Mouse (Mus musculus): ENCODE data around the gene Gm6509.
"Not testable (repeated sequence)": the region's sequence is repeated elsewhere in the genome, so short reads cannot be mapped to it uniquely, and the experiment has no call there.

The Gm6509 gene

DNA sequence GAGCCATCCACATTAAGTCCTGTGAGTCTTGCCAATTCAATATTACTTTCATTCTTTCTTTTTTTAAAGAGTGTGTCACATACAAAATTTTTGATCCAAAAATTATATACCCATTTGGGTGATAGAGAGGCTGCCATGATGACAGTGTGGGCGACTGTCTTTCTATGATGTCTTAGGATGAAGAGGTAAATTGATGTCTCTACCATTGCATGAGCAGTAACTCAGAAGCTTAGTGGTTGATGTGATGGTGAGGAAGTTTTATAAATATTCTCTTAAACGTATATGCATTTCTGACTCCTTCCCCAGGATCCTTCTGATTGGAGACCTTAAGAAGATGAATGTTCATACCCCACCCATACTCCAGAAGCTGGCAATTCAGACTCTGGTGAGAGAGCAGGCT is at the start of gene Gm6509:
Gene Gm6509 (plus strand): TSS at position 301 of the 400 bp plus-strand sequence.
- not testable (repeated sequence) for ATAC-seq (ENCODE audit: insufficient number of reproducible peaks, low FRiP score, low TSS enrichment)

- not testable (repeated sequence) for ATAC-seq (ENCODE audit: insufficient number of reproducible peaks, low FRiP score, low TSS enrichment)
Measured at GRCm38 (mm10) chr5:94616242-94616641, 7.5 kb upstream of the Gm6509 start, which contains the start of gene Gm3147. TSS of gene Gm3147 (minus strand) at chr5:94616342.

DNA sequence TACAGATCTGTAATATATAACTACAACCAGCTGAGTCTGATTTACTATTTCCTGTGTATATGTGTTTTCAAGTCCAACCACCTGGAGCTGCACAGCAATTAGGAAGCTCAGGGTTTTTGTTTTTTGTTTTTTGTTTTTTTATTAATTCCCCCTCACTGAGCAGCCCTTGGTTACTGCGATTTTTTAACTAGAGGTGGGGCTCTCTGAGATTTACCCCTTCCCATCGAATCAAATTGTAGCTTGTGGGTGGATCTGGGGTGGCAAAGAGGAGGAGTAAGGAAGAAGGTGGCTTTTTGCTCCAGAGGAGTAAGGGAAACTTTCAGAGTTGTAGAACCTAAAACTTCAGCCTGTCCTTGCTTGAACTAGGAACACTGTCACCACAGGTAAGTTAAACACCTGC is 24.3 kb downstream of the Gm6509 start, which contains the start of gene Gm6205:
Gene Gm6205 (plus strand): TSS at position 301 of the 400 bp plus-strand sequence.
- not testable (repeated sequence) for ATAC-seq (ENCODE audit: insufficient number of reproducible peaks, low FRiP score, low TSS enrichment)

All from cerebellum, adult (tissue).